Mouse (Mus musculus) CH12.LX (cell line): ENCODE data around the gene Slc52a3.

Experiments
- CTCF ChIP-seq, 2 experiments: IDR thresholded peaks in 1 of 2; conservative IDR thresholded peaks in 1 of 2; 2 replicates each; pipeline ENCODE4 v1.5.1; 2011 to 2012; ENCODE audit warnings: low read depth in 2 of 2, low read length in 2 of 2, improper control_type of control experiment in 1 of 2, inconsistent platforms in 1 of 2, mild to moderate bottlenecking in 1 of 2, moderate library complexity in 1 of 2
- POLR2A ChIP-seq: IDR thresholded peaks from 2 replicates; pipeline ENCODE4 v1.6.1; 2011; ENCODE audit warnings: low read depth, mild to moderate bottlenecking, improper control_type of control experiment, low read length
- POLR2AphosphoS2 ChIP-seq: IDR thresholded peaks from 2 replicates; pipeline ENCODE4 v1.6.1; 2011; ENCODE audit warnings: low read depth, low read length, improper control_type of control experiment
- ZMIZ1 ChIP-seq: IDR thresholded peaks from 2 replicates; pipeline ENCODE4 v1.6.1; 2012; ENCODE audit warnings: low read depth, mild to moderate bottlenecking, inconsistent platforms, low read length, improper control_type of control experiment

DNA sequence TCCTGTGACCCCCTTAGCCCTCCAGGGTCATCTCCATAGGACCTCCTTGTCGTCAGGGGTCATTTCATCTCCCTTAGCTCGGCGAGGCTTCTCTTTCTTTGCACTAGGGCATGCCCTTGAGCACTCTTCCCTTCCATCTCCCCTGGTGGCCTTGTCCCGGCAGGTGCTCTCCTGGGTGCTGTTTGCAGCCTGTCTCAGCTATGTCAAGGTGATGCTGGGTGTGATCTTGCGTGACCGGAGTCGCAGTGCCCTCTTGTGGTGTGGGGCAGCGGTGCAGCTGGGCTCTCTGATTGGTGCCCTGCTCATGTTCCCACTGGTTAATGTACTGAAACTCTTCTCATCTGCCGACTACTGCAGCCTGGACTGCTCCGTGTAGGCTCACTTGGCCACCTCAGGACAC lies 11.5 kb downstream of the Slc52a3 start:
- TF ChIP-seq POLR2A (no peak), CTCF (conservative IDR thresholded peaks at IDR 0.05 in 1 of 2, IDR thresholded peaks at IDR 0.05 in 1 of 2; ENCODE audit: low read depth in 2 of 2, low read length in 2 of 2) (peak; percentile 22 to 78; a peak in 2 of 4 replicates), ZMIZ1 (no peak), POLR2AphosphoS2 (no peak)
